Mouse (Mus musculus): ENCODE results near the gene Jmy.

The Jmy gene

GRCm38 (mm10) chr13:93380399-93381063 is 119.1 kb downstream of the Jmy start:
- DNase-seq (ENCODE audit: extremely low read depth, low read depth): peak; percentile 89
